Mouse (Mus musculus): ENCODE results near the gene Cyp2c39. TPM values are rescaled to one million over a fixed set of nuclear protein-coding genes. Genes with fewer than 3 reads are reported as not detected.

Cyp2c39 gene
- polyA plus RNA-seq (2021; fragmentation: Nextera tagmentation), result not detected in 2 replicates
- long read RNA-seq, experiment 1, result 0 reads
- long read RNA-seq, experiment 2, result 0 reads

DNA sequence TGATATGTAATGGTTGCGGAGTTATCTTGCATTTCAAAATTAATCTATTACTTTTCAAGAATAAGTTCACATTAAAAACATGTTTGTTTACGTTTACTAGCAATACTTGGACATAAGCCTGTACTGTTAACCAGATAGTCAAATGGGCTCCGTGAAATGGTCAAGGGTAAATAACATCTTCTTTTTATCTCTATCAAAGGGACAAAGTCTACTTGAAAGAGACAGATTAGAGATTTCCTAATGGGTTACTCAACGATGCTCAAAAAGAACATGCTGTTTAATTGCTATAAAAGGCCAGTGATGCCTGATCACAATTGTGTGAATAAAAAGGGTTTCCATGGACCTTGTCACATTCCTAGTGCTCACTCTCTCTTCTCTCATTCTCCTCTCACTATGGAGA is at the start of gene Cyp2c39:
Cyp2c39 (plus strand) TSS at position 329 of the 400 bp plus-strand sequence.

GRCm38 (mm10) chr19:39462941-39463340 is 47.7 kb upstream of the Cyp2c39 start, which contains the start of gene Cyp2c38:
Gene Cyp2c38, minus strand, starts transcription at chr19:39463075.

Other genes with a start within 250 kb of the Cyp2c39 start
- not detected in 2 replicates for gene Cyp2c29, start 241.5 kb upstream of the Cyp2c39 start, polyA plus RNA-seq (2021; fragmentation: Nextera tagmentation)
- gene Cyp2c38, start 47.8 kb upstream of the Cyp2c39 start, polyA plus RNA-seq (2021; fragmentation: Nextera tagmentation), result not detected in 2 replicates
- not detected in 2 replicates for gene Cyp2c67, start 138.2 kb downstream of the Cyp2c39 start, polyA plus RNA-seq (2021; fragmentation: Nextera tagmentation)
- not detected in 2 replicates for gene Cyp2c68, start 230.2 kb downstream of the Cyp2c39 start, polyA plus RNA-seq (2021; fragmentation: Nextera tagmentation)